Mouse (Mus musculus): ENCODE measurements around the gene Rcn3. TPM values are rescaled to one million over a fixed set of nuclear protein-coding genes. Genes with fewer than 3 reads are reported as not detected.
"Not testable (repeated sequence)": the region's sequence is repeated elsewhere in the genome, so short reads cannot be mapped to it uniquely, and the experiment has no call there.

Gene Rcn3
- polyA plus RNA-seq, 1 experiment from 2014 or later = 61.3 TPM

GRCm38 (mm10) chr7:45129776-45130512 is 37.9 kb upstream of the Rcn3 start:
- 64% methylated on average over 15 of the region's 15 CpGs for WGBS
- Histone ChIP-seq H3K4me2 (peak overlapping the region; percentile 64), H3K36me3 (ENCODE audit: poor library complexity, severe bottlenecking) (peaks cover 25% of the 10 kb centered on the region), H3K27ac (peak overlapping the region; percentile 93), H3K4me1 (peaks cover 33% of the 10 kb centered on the region), H3K9me3 (replicated peaks) (no peaks in the 10 kb centered on the region), H3K9ac (peak overlapping the region; percentile 77), H3K4me3 (peak overlapping the region; percentile 82), H3K27me3 (peaks cover 7% of the 10 kb centered on the region)
- no peak for ATAC-seq

- ATAC-seq = no peak
- Histone ChIP-seq H3K4me2 (peak overlapping the region; percentile 64), H3K4me1 (peaks cover 37% of the 10 kb centered on the region), H3K4me3 (peak overlapping the region; percentile 82), H3K27ac (peak overlapping the region; percentile 93), H3K9ac (peak overlapping the region; percentile 77), H3K9me3 (replicated peaks) (no peaks in the 10 kb centered on the region), H3K36me3 (ENCODE audit: poor library complexity, severe bottlenecking) (peaks cover 26% of the 10 kb centered on the region), H3K27me3 (peaks cover under 1% of the 10 kb centered on the region; the same call in 1 of the 2 replicates)
- 1% methylated on average over 17 of the region's 17 CpGs for WGBS
Observed at GRCm38 (mm10) chr7:45129318-45129717, 37.3 kb upstream of the Rcn3 start.

- Histone ChIP-seq H3K9me3 (replicated peaks) (no peaks in the 10 kb centered on the region), H3K36me3 (ENCODE audit: poor library complexity, severe bottlenecking) (peaks cover 26% of the 10 kb centered on the region), H3K4me1 (peaks cover 37% of the 10 kb centered on the region), H3K27ac (peak within 1 kb of the TSS; percentile 93), H3K4me3 (peak within 1 kb of the TSS; percentile 82), H3K27me3 (no peaks in the 10 kb centered on the region), H3K4me2 (peak within 1 kb of the TSS; percentile 90), H3K9ac (peak within 1 kb of the TSS; percentile 98)
- under 1% methylated on average over 48 of the region's 48 CpGs for WGBS
- ATAC-seq = peak; percentile 94
Observed at GRCm38 (mm10) chr7:45128624-45129246, 36.7 kb upstream of the Rcn3 start, which contains the start of gene Rpl13a. TSS of gene Rpl13a (minus strand) at chr7:45128761.

- H3K4me2 ChIP-seq = peak overlapping the region; percentile 90
- no peaks in the 10 kb centered on the region for H3K9me3 ChIP-seq (replicated peaks)
- H3K27ac ChIP-seq = peak overlapping the region; percentile 89
- H3K27me3 ChIP-seq = no peaks in the 10 kb centered on the region
- peaks cover 44% of the 10 kb centered on the region for H3K4me1 ChIP-seq
- peak overlapping the region; percentile 98 for H3K9ac ChIP-seq
- H3K36me3 ChIP-seq (ENCODE audit: poor library complexity, severe bottlenecking) = peaks cover 31% of the 10 kb centered on the region
- 0% methylated on average over 6 of the region's 6 CpGs for WGBS
- no peak for ATAC-seq
- H3K4me3 ChIP-seq = peak overlapping the region; percentile 82
Observed at GRCm38 (mm10) chr7:45127700-45128224, 35.7 kb upstream of the Rcn3 start.

- peaks cover 38% of the 10 kb centered on the region for H3K36me3 ChIP-seq (ENCODE audit: poor library complexity, severe bottlenecking)
- ATAC-seq = no peak
Observed at GRCm38 (mm10) chr7:45126844-45127699, 35.1 kb upstream of the Rcn3 start.

GRCm38 (mm10) chr7:45126147-45126843 is 34.3 kb upstream of the Rcn3 start:
- WGBS = 76% methylated on average over 17 of the region's 17 CpGs

More at GRCm38 (mm10) chr7:45126844-45127699, 35.1 kb upstream of the Rcn3 start:
- H3K27ac ChIP-seq = peak overlapping the region; percentile 89
- peaks cover 51% of the 10 kb centered on the region for H3K4me1 ChIP-seq
- WGBS = 51% methylated on average over 21 of the region's 21 CpGs
- H3K9ac ChIP-seq = peak overlapping the region; percentile 98
- H3K27me3 ChIP-seq = no peaks in the 10 kb centered on the region
- no peaks in the 10 kb centered on the region for H3K9me3 ChIP-seq (replicated peaks)
- H3K4me2 ChIP-seq = peak overlapping the region; percentile 90
- H3K4me3 ChIP-seq = peak overlapping the region; percentile 82

GRCm38 (mm10) chr7:45125649-45126048 is 33.6 kb upstream of the Rcn3 start:
- 65% methylated on average over 5 of the region's 5 CpGs for WGBS
- Histone ChIP-seq H3K4me1 (peaks cover 58% of the 10 kb centered on the region), H3K4me2 (peak overlapping the region; percentile 90), H3K36me3 (ENCODE audit: poor library complexity, severe bottlenecking) (peaks cover 52% of the 10 kb centered on the region), H3K4me3 (0 out of 2 replicates have a peak overlapping the region, but pooled peaks have one; percentile 82), H3K27ac (peak overlapping the region; percentile 89), H3K9ac (peak overlapping the region; percentile 98; the same call in 1 of the 2 replicates)
- not testable (repeated sequence) for ATAC-seq; H3K27me3 ChIP-seq; H3K9me3 ChIP-seq (replicated peaks)

More at GRCm38 (mm10) chr7:45126147-45126843, 34.3 kb upstream of the Rcn3 start:
- Histone ChIP-seq H3K9me3 (replicated peaks) (no peaks in the 10 kb centered on the region), H3K27ac (peak overlapping the region; percentile 89), H3K4me2 (peak overlapping the region; percentile 90), H3K4me3 (peak overlapping the region; percentile 82), H3K9ac (peak overlapping the region; percentile 98), H3K4me1 (peaks cover 58% of the 10 kb centered on the region), H3K27me3 (no peaks in the 10 kb centered on the region), H3K36me3 (ENCODE audit: poor library complexity, severe bottlenecking) (peaks cover 46% of the 10 kb centered on the region)
- no peak for ATAC-seq

- ATAC-seq = no peak
- Histone ChIP-seq H3K4me2 (peak overlapping the region; percentile 77), H3K36me3 (ENCODE audit: poor library complexity, severe bottlenecking) (peaks cover 57% of the 10 kb centered on the region), H3K9me3 (replicated peaks) (no peaks in the 10 kb centered on the region), H3K27me3 (no peaks in the 10 kb centered on the region), H3K4me3 (peak overlapping the region; percentile 97; the same call in 1 of the 2 replicates), H3K9ac (no peak overlapping the region), H3K27ac (peak overlapping the region; percentile 89), H3K4me1 (peaks cover 58% of the 10 kb centered on the region)
- WGBS = 18% methylated on average over 7 of the region's 7 CpGs
Observed at GRCm38 (mm10) chr7:45125144-45125600, 33.2 kb upstream of the Rcn3 start.

GRCm38 (mm10) chr7:45124224-45125143 is 32.5 kb upstream of the Rcn3 start, which contains the start of gene Rps11:
TSS of gene Rps11 (minus strand) at chr7:45124439.
- peaks cover 64% of the 10 kb centered on the region for H3K36me3 ChIP-seq (ENCODE audit: poor library complexity, severe bottlenecking)
- no peaks in the 10 kb centered on the region for H3K9me3 ChIP-seq (replicated peaks)
- peak; percentile 86 for ATAC-seq
- WGBS = under 1% methylated on average over 59 of the region's 59 CpGs
- peak within 1 kb of the TSS; percentile 89 for H3K27ac ChIP-seq
- no peaks in the 10 kb centered on the region for H3K27me3 ChIP-seq
- peak within 1 kb of the TSS; percentile 77 for H3K4me2 ChIP-seq
- peak within 1 kb of the TSS; percentile 97 for H3K4me3 ChIP-seq
- H3K9ac ChIP-seq = peak within 1 kb of the TSS; percentile 99
- peaks cover 52% of the 10 kb centered on the region for H3K4me1 ChIP-seq

- H3K36me3 ChIP-seq (ENCODE audit: poor library complexity, severe bottlenecking) = peaks cover 77% of the 10 kb centered on the region
- peak overlapping the region; percentile 97 for H3K4me3 ChIP-seq
- H3K9me3 ChIP-seq (replicated peaks) = no peaks in the 10 kb centered on the region
- H3K27me3 ChIP-seq = no peaks in the 10 kb centered on the region
- no peak for ATAC-seq
- peaks cover 49% of the 10 kb centered on the region for H3K4me1 ChIP-seq
- H3K9ac ChIP-seq = peak overlapping the region; percentile 99
- 25% methylated on average over 12 of the region's 12 CpGs for WGBS
- H3K27ac ChIP-seq = 0 out of 2 replicates have a peak overlapping the region, but pooled peaks have one; percentile 26
- peak overlapping the region; percentile 77 for H3K4me2 ChIP-seq
Observed at GRCm38 (mm10) chr7:45123186-45123570, 31.2 kb upstream of the Rcn3 start.
